Mouse (Mus musculus) liver, embryonic 12.5 days (tissue): ENCODE measurements around the gene Fam167b. TPM values are rescaled to one million over a fixed set of nuclear protein-coding genes. Genes with fewer than 3 reads are reported as not detected.

ENCODE experiments used
- ATAC-seq: fragments of 200-750 bp; cut with Nextera tagmentation; 2 replicates; pipeline ENCODE4 v1.8.0; 2017; ENCODE audit warnings: moderate number of reproducible peaks, mild to moderate bottlenecking, moderate library complexity
- H3K27ac ChIP-seq: fragments of 300-500 bp; sonication (generic); 2 replicates; pipeline ENCODE4 v1.5.1; 2016; ENCODE audit warnings: mild to moderate bottlenecking
- H3K27me3 ChIP-seq: fragments of 300-500 bp; sonication (generic); replicated peaks from 2 replicates; pipeline ENCODE4 v1.6.1; 2016; ENCODE audit warnings: mild to moderate bottlenecking, moderate library complexity
- H3K36me3 ChIP-seq: fragments of 300-500 bp; sonication (generic); 2 replicates; pipeline ENCODE4 v1.6.1; 2016; ENCODE audit warnings: mild to moderate bottlenecking, moderate library complexity
- H3K4me1 ChIP-seq: fragments of 300-500 bp; sonication (generic); 2 replicates; pipeline ENCODE4 v1.6.1; 2016
- H3K4me2 ChIP-seq: fragments of 300-500 bp; sonication (generic); 2 replicates; pipeline ENCODE4 v1.6.1; 2016; ENCODE audit warnings: mild to moderate bottlenecking, moderate library complexity
- H3K4me3 ChIP-seq: fragments of 300-500 bp; sonication (generic); 2 replicates; pipeline ENCODE4 v1.5.1; 2016; ENCODE audit warnings: mild to moderate bottlenecking, moderate library complexity
- H3K9ac ChIP-seq: fragments of 300-500 bp; sonication (generic); 2 replicates; pipeline ENCODE4 v1.6.1; 2016; ENCODE audit warnings: mild to moderate bottlenecking, moderate library complexity
- H3K9me3 ChIP-seq: fragments of 300-500 bp; sonication (generic); replicated peaks from 2 replicates; pipeline ENCODE4 v1.6.1; 2016; ENCODE audit warnings: mild to moderate bottlenecking, moderate library complexity
- WGBS: fragments of 180-500 bp; shearing (Covaris S2); methylation state at CpG from one replicate; pipeline ENCODE4 v1.1.7; 2016; ENCODE audit not compliant: insufficient replicate concordance; 5-methylcytosine and 5-hydroxymethylcytosine counted together
- polyA plus RNA-seq: library from polyadenylated mRNA; unstranded; fragments of >200 nt; fragmentation: Nextera tagmentation; extraction: Ambion mirVana; gene quantifications from 2 replicates; pipeline ENCODE4 v1.2.1, GENCODE M21; 2016

The Fam167b gene
- polyA plus RNA-seq, 1 experiment from 2014 or later: 7.9 TPM

GRCm38 (mm10) chr4:129572236-129573092 lies 5.9 kb downstream of the Fam167b start:
- WGBS: 68% methylated on average over 13 of the region's 13 CpGs

GRCm38 (mm10) chr4:129571551-129572084 lies 6.7 kb downstream of the Fam167b start:
- Histone ChIP-seq H3K27ac (0 out of 2 replicates have a peak overlapping the region, but pooled peaks have one; percentile 20), H3K9me3 (no peaks in the 10 kb centered on the region)

More at GRCm38 (mm10) chr4:129572236-129573092, 5.9 kb downstream of the Fam167b start:
- Histone ChIP-seq H3K9me3 (no peaks in the 10 kb centered on the region), H3K4me2 (no peak overlapping the region), H3K36me3 (no peaks in the 10 kb centered on the region), H3K27ac (0 out of 2 replicates have a peak overlapping the region, but pooled peaks have one; percentile 20), H3K9ac (no peak overlapping the region), H3K4me1 (peaks cover 13% of the 10 kb centered on the region), H3K4me3 (no peak overlapping the region), H3K27me3 (peaks cover 29% of the 10 kb centered on the region)
- ATAC-seq: no peak

GRCm38 (mm10) chr4:129570028-129570427 lies 8.3 kb downstream of the Fam167b start:
- no peak overlapping the region for H3K4me3 ChIP-seq
- ATAC-seq: no peak
- no peaks in the 10 kb centered on the region for H3K9me3 ChIP-seq
- 71% methylated on average over 6 of the region's 6 CpGs for WGBS
- no peak overlapping the region for H3K9ac ChIP-seq
- no peaks in the 10 kb centered on the region for H3K36me3 ChIP-seq
- peaks cover 15% of the 10 kb centered on the region; the same call in 1 of the 2 replicates for H3K27me3 ChIP-seq
- H3K27ac ChIP-seq: no peak overlapping the region
- no peak overlapping the region for H3K4me2 ChIP-seq
- H3K4me1 ChIP-seq: peaks cover 2% of the 10 kb centered on the region

More at GRCm38 (mm10) chr4:129571551-129572084, 6.7 kb downstream of the Fam167b start:
- Histone ChIP-seq H3K4me1 (peaks cover 8% of the 10 kb centered on the region), H3K36me3 (no peaks in the 10 kb centered on the region), H3K27me3 (peaks cover 20% of the 10 kb centered on the region), H3K4me3 (no peak overlapping the region), H3K4me2 (no peak overlapping the region), H3K9ac (no peak overlapping the region)
- no peak for ATAC-seq
- WGBS: 62% methylated on average over 8 of the region's 8 CpGs

GRCm38 (mm10) chr4:129568366-129568765 lies 10.0 kb downstream of the Fam167b start:
- 73% methylated on average over 7 of the region's 7 CpGs for WGBS
- H3K9me3 ChIP-seq: no peaks in the 10 kb centered on the region
- no peak for ATAC-seq
- no peak overlapping the region for H3K4me2 ChIP-seq
- no peak overlapping the region for H3K4me3 ChIP-seq
- H3K4me1 ChIP-seq: no peaks in the 10 kb centered on the region
- H3K9ac ChIP-seq: no peak overlapping the region
- peaks cover 14% of the 10 kb centered on the region for H3K27me3 ChIP-seq
- no peaks in the 10 kb centered on the region for H3K36me3 ChIP-seq
- no peak overlapping the region for H3K27ac ChIP-seq

- Histone ChIP-seq H3K9ac (no peak overlapping the region), H3K27me3 (peaks cover 9% of the 10 kb centered on the region; the same call in 1 of the 2 replicates), H3K4me3 (no peak overlapping the region), H3K4me2 (no peak overlapping the region), H3K4me1 (peaks cover 11% of the 10 kb centered on the region), H3K27ac (no peak overlapping the region), H3K36me3 (no peaks in the 10 kb centered on the region), H3K9me3 (no peaks in the 10 kb centered on the region)
- 66% methylated on average over 6 of the region's 6 CpGs for WGBS
- no peak for ATAC-seq
Observed at GRCm38 (mm10) chr4:129565139-129565538, 13.2 kb downstream of the Fam167b start.

GRCm38 (mm10) chr4:129563718-129564117 lies 14.6 kb downstream of the Fam167b start:
- ATAC-seq: no peak
- Histone ChIP-seq H3K4me2 (no peak overlapping the region), H3K27me3 (peaks cover 11% of the 10 kb centered on the region; the same call in 1 of the 2 replicates), H3K4me1 (peaks cover 11% of the 10 kb centered on the region), H3K9me3 (no peaks in the 10 kb centered on the region), H3K4me3 (no peak overlapping the region), H3K27ac (no peak overlapping the region), H3K36me3 (no peaks in the 10 kb centered on the region), H3K9ac (no peak overlapping the region)
- WGBS: 70% methylated on average over 8 of the region's 8 CpGs

- no peak overlapping the region for H3K9ac ChIP-seq
- H3K4me2 ChIP-seq: no peak overlapping the region
- WGBS: 59% methylated on average over 5 of the region's 5 CpGs
- no peaks in the 10 kb centered on the region for H3K36me3 ChIP-seq
- peaks cover 11% of the 10 kb centered on the region; the same call in 1 of the 2 replicates for H3K27me3 ChIP-seq
- H3K4me3 ChIP-seq: no peak overlapping the region
- no peak overlapping the region for H3K27ac ChIP-seq
- H3K9me3 ChIP-seq: no peaks in the 10 kb centered on the region
- ATAC-seq: no peak
- H3K4me1 ChIP-seq: peaks cover 34% of the 10 kb centered on the region
Observed at GRCm38 (mm10) chr4:129561184-129561583, 17.2 kb downstream of the Fam167b start.

- no peak for ATAC-seq
- H3K4me1 ChIP-seq: peaks cover 46% of the 10 kb centered on the region
- H3K9me3 ChIP-seq: no peaks in the 10 kb centered on the region
- 76% methylated on average over 12 of the region's 12 CpGs for WGBS
- H3K27ac ChIP-seq: no peak overlapping the region; the same call in 1 of the 2 replicates
- H3K9ac ChIP-seq: no peak overlapping the region
- peaks cover 31% of the 10 kb centered on the region for H3K27me3 ChIP-seq
- no peak overlapping the region for H3K4me2 ChIP-seq
- no peak overlapping the region for H3K4me3 ChIP-seq
- no peaks in the 10 kb centered on the region for H3K36me3 ChIP-seq
Observed at GRCm38 (mm10) chr4:129558321-129558955, 19.9 kb downstream of the Fam167b start.

- Histone ChIP-seq H3K36me3 (no peaks in the 10 kb centered on the region), H3K27me3 (peaks cover 40% of the 10 kb centered on the region), H3K9ac (peak overlapping the region; percentile 73), H3K4me2 (peak overlapping the region; percentile 88), H3K4me3 (peak overlapping the region; percentile 64), H3K9me3 (no peaks in the 10 kb centered on the region), H3K4me1 (peaks cover 46% of the 10 kb centered on the region), H3K27ac (peak overlapping the region; percentile 87)
- 52% methylated on average over 9 of the region's 9 CpGs for WGBS
- ATAC-seq: peak; percentile 88
Observed at GRCm38 (mm10) chr4:129557256-129557808, 21.0 kb downstream of the Fam167b start.

- peak overlapping the region; percentile 87 for H3K27ac ChIP-seq
- no peaks in the 10 kb centered on the region for H3K36me3 ChIP-seq
- peak; percentile 77 for ATAC-seq
- peaks cover 40% of the 10 kb centered on the region for H3K4me1 ChIP-seq
- peak overlapping the region; percentile 73 for H3K9ac ChIP-seq
- H3K27me3 ChIP-seq: peaks cover 40% of the 10 kb centered on the region
- H3K9me3 ChIP-seq: no peaks in the 10 kb centered on the region
- H3K4me3 ChIP-seq: peak overlapping the region; percentile 64
- H3K4me2 ChIP-seq: peak overlapping the region; percentile 88
- WGBS: 7% methylated on average over 32 of the region's 33 CpGs
Observed at GRCm38 (mm10) chr4:129556532-129557223, 21.7 kb downstream of the Fam167b start.

GRCm38 (mm10) chr4:129555862-129556531 lies 22.4 kb downstream of the Fam167b start:
- no peak overlapping the region for H3K27ac ChIP-seq
- H3K9me3 ChIP-seq: no peaks in the 10 kb centered on the region
- peaks cover 35% of the 10 kb centered on the region for H3K4me1 ChIP-seq
- peak overlapping the region; percentile 88 for H3K4me2 ChIP-seq
- ATAC-seq: peak; percentile 29
- WGBS: under 1% methylated on average over 24 of the region's 24 CpGs
- no peaks in the 10 kb centered on the region for H3K36me3 ChIP-seq
- H3K27me3 ChIP-seq: peaks cover 40% of the 10 kb centered on the region
- H3K4me3 ChIP-seq: peak overlapping the region; percentile 64
- peak overlapping the region; percentile 73 for H3K9ac ChIP-seq
